Mouse (Mus musculus): ENCODE measurements around the gene Rpl19. TPM values are rescaled to one million over a fixed set of nuclear protein-coding genes. Genes with fewer than 3 reads are reported as not detected.

Gene Rpl19
- total RNA-seq, 2 experiments from 2014 or later, result 848 to 925 TPM

GRCm38 (mm10) chr11:97998898-97999608, 27.5 kb upstream of the Rpl19 start:
- DNase-seq, result no peak

DNA sequence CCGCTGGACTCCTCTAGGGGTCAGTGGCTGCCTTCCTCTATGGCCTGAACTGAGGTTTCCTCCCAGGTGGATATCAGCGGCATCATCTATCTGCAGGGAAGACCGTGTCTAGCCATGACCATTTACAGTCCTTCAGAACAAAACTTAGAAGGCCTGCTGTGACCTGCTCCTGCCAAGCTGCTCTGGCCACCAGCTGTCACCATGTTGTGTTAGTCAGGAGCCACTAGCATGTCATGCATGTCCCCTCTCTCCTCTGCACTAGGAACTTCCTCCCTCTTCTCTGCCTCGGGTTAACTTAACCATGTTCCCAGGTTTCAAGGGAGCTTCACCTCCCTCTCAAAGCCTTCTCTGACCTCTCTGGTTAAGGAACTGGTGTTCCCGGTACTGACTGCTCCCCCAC, 26.8 kb upstream of the Rpl19 start:
- no peak for DNase-seq

GRCm38 (mm10) chr11:98000378-98001140, 26.0 kb upstream of the Rpl19 start:
- DNase-seq, result no peak

- no peak for DNase-seq
Observed at GRCm38 (mm10) chr11:98001351-98001824, 25.1 kb upstream of the Rpl19 start.

DNA sequence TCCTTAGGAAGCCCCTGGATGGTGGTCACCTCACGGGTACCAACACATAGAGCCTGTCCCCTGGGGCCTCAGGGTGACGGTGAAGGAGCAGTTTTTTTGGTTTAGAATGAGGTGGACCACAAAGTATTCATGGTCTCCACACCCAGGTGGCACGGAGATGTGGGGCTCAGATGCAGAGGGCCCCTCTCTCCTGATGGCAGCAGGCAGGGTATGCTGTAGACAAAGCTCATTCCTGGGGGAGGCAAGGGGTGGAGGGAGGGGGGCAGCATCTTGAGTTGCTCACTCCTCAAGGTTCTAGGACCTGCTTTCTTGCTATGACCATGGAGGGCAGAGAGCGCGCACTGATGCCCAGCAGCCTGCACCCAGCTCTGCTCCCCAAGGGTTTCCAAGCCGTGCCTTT, 24.5 kb upstream of the Rpl19 start:
- DNase-seq, result no peak

- peak; percentile 92 for DNase-seq
Observed at GRCm38 (mm10) chr11:98002627-98003026, 23.9 kb upstream of the Rpl19 start.

- no peak for DNase-seq
Observed at GRCm38 (mm10) chr11:98003171-98003671, 23.3 kb upstream of the Rpl19 start.

GRCm38 (mm10) chr11:98004161-98004560, 22.3 kb upstream of the Rpl19 start:
- no peak for DNase-seq

DNA sequence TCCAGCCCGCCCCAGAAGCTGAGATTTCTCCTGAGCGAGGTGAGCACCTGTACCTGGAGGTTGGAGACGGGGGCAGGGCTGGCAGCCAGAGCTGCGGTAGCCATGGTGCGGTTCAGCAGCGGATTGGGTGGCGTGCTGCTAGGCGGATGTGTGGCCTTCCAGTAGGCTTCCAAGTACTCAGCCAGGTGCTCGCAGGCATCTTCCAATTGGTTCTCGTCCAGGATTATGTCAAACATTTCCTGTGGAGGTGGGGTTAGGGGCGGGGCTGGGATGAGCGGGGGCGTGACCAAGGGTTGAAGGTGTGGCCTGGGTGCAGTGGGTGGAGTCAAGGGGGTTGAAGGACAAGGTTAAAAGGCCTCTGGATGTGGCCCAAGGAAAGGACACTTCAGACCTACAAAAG, 21.4 kb upstream of the Rpl19 start:
- DNase-seq, result no peak

- DNase-seq, result peak; percentile 61
Observed at GRCm38 (mm10) chr11:98005686-98006085, 20.8 kb upstream of the Rpl19 start.

- DNase-seq, result no peak
Observed at GRCm38 (mm10) chr11:98008087-98008486, 18.4 kb upstream of the Rpl19 start.

- no peak for DNase-seq
Observed at GRCm38 (mm10) chr11:98011716-98012115, 14.8 kb upstream of the Rpl19 start.

GRCm38 (mm10) chr11:98012831-98013230, 13.7 kb upstream of the Rpl19 start:
- DNase-seq, result no peak

- no peak for DNase-seq
Observed at GRCm38 (mm10) chr11:98016177-98016576, 10.3 kb upstream of the Rpl19 start.

DNA sequence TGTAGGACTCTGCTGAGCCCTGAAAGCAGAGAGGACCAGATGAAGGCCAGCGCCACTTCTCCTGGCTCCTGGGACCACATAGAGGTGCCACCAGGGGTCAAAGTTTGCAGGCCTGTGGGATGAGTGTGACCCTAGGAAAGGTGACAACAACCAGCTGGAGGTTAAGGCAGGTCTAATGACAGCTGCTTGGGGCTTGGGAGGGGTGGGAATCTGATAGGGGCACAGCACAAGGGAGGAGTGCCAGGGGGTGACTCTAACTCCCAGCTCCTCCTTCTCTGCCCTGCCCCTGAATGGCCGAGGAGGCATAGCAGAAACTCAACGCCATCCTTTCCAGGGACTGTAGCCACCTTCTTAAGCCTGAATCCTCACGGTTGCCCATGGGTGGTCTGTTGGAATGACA, 9.7 kb upstream of the Rpl19 start:
- no peak for DNase-seq

DNA sequence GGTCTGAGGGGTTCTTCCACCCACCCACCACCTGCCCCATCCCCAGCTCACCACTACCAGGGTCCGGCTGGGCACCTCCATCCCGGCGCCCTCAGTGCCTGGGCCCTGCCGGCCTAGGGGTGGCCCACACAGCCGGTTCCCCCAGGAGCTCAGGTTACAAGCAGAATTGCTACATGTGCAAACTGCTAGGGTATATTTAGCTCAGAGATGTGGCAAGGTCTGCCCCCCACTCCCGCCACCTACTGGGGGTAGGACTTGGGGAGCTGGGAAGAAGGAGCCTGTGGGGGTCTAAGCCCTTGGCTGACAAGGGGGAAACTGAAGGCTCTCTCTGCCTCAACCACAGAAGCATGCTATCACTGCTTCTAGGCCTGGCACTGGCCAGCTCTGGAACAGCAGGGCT, 8.3 kb upstream of the Rpl19 start:
- DNase-seq, result peak; percentile 44

GRCm38 (mm10) chr11:98018858-98019641, 7.5 kb upstream of the Rpl19 start:
- no peak for DNase-seq

- DNase-seq, result no peak
Observed at GRCm38 (mm10) chr11:98019883-98020610, 6.5 kb upstream of the Rpl19 start.

GRCm38 (mm10) chr11:98020710-98021109, 5.8 kb upstream of the Rpl19 start:
- no peak for DNase-seq

GRCm38 (mm10) chr11:98021118-98021517, 5.4 kb upstream of the Rpl19 start:
- DNase-seq, result no peak

DNA sequence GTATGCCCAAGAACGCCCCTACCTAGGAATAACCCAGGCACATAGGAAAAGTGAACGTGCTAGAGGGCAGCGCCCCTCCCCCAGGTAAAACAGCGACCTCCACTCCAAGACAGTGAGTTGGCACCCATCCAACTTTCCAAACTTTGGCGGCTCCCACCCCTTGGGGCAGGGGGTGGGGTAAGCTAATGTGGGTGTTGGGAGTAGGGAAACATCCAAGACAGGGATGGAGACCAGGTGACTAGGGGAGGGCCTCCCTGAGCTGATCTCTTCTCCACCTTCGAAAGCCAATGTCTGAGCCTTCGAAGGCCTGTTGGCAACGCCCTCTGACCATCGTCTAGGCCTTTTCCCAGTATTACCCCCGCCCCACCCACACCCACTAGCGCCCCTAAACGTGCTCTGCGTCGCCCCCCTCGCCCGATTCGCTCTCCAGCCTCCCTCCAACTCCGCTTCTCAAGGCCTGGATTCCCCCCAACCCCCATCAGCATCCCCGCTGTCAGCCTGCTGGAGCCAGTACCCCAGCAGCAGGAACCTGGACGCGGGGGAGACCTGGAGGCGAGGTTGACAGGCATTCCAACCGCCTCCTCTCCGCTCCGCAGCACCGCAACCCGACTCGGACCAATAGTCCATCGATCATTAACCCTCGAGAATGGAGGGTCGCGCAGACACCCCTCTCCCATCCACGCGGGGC, 4.8 kb upstream of the Rpl19 start:
- DNase-seq, result peak; percentile 49

DNA sequence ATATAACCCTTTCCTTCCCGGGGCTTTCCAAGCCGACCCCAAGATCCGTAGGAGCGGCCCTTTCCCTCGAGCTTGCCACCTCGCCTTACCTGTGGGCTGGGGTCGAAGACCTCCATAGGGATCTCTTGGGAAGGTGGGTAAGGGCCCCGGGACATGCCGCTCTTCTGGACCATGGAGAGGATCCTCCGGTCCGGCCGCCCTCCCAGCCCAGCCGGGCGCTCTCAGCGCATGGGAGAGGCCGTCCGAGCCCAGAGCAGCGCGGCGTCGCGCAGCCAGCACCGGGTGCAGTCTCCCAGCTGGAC, 4.3 kb upstream of the Rpl19 start:
- DNase-seq, result no peak
